Mouse (Mus musculus) splenic B cell, adult 2 months (primary cell): ENCODE measurements around the gene Trf.
"Not testable (repeated sequence)": the region's sequence is repeated elsewhere in the genome, so short reads cannot be mapped to it uniquely, and the experiment has no call there.

Experiments used
- DNase-seq: peaks from one replicate; pipeline ENCODE4 v3.0.0-alpha.2; 2011; ENCODE audit warnings: low read depth, low spot score
- H3K27me3 ChIP-seq: 2 replicates; pipeline ENCODE4 v1.6.1; 2012; ENCODE audit warnings: mild to moderate bottlenecking, low read length, moderate library complexity, mixed read lengths; ENCODE audit not compliant: control insufficient read depth, poor library complexity, insufficient read depth, severe bottlenecking
- H3K36me3 ChIP-seq: 2 replicates; pipeline ENCODE4 v1.6.1; 2012; ENCODE audit warnings: mild to moderate bottlenecking, low read length, moderate library complexity, mixed read lengths; ENCODE audit not compliant: control insufficient read depth, poor library complexity, insufficient read depth, severe bottlenecking

Trf gene

DNA sequence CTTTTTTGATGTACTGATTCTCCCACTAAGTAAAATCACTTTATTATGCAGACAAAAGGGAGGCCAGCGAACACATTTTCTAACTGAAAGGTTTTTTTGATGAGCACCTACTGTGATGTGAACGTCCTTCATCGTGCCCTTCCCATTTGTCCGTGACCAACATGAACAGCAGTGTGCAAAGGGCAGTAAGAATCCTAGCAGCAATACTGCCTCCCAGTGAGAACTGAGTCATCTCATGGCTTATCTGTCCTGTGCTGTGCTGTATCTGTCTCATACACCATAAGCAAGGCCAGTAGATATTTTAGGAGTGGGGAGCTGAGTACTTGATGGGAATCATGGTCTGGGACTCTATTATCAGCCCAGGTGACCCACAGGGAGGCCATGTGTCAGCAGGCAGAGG is 41.8 kb downstream of the Trf start:
- Histone ChIP-seq H3K36me3 (peaks cover 8% of the 10 kb centered on the region; the same call in 1 of the 2 replicates), H3K27me3 (no peaks in the 10 kb centered on the region)
- DNase-seq, result no peak

GRCm38 (mm10) chr9:103186747-103187146 is 43.5 kb downstream of the Trf start:
- H3K36me3 ChIP-seq, result peaks cover 6% of the 10 kb centered on the region; the same call in 1 of the 2 replicates

DNA sequence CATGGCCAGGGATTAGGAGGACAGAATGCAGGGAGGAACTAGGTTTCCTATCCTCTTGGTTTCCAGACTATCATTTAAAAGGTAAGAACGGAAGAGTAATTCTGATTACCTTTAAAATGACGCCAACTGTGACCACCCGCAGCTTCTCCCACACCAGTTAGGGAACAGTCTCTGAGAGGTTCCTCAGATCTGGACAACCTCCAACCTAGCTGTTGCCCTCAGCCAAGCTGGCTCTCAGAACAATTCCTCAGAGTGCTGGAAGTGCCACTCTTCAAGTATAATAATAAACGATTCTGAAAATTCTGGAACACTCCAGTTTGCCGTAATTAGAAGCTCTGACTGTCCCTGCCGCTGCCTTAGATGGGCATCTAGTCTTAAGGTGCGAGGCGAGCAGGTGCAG is 44.3 kb downstream of the Trf start:
- Histone ChIP-seq H3K27me3 (no peaks in the 10 kb centered on the region), H3K36me3 (peaks cover 6% of the 10 kb centered on the region; the same call in 1 of the 2 replicates)
- DNase-seq, result no peak

More at GRCm38 (mm10) chr9:103186747-103187146, 43.5 kb downstream of the Trf start:
- H3K27me3 ChIP-seq, result no peaks in the 10 kb centered on the region
- DNase-seq, result no peak

- DNase-seq, result no peak
- Histone ChIP-seq H3K27me3 (no peaks in the 10 kb centered on the region), H3K36me3 (no peaks in the 10 kb centered on the region; the same call in 1 of the 2 replicates)
Measured at GRCm38 (mm10) chr9:103184855-103185254, 45.4 kb downstream of the Trf start.

DNA sequence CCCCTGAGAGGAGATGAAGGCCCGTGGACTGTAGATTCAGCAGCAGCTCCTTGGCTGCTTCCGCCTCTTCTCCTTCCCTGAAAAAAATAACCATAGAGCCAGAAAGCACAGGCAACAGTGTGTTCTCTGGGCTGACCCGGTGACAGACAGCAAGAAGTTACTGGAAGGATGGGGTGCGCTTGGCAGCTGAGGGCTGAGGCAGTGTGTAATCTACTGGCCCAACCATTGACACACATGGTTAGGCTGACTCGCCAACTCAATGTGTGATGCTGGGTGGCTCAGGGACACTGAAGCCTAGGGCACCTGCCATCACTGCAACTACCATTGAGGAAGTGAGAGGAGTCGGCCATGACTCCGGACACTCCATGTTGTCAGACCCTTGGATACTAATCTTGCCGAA is 48.4 kb downstream of the Trf start:
- Histone ChIP-seq H3K27me3 (no peaks in the 10 kb centered on the region), H3K36me3 (no peaks in the 10 kb centered on the region)
- no peak for DNase-seq

DNA sequence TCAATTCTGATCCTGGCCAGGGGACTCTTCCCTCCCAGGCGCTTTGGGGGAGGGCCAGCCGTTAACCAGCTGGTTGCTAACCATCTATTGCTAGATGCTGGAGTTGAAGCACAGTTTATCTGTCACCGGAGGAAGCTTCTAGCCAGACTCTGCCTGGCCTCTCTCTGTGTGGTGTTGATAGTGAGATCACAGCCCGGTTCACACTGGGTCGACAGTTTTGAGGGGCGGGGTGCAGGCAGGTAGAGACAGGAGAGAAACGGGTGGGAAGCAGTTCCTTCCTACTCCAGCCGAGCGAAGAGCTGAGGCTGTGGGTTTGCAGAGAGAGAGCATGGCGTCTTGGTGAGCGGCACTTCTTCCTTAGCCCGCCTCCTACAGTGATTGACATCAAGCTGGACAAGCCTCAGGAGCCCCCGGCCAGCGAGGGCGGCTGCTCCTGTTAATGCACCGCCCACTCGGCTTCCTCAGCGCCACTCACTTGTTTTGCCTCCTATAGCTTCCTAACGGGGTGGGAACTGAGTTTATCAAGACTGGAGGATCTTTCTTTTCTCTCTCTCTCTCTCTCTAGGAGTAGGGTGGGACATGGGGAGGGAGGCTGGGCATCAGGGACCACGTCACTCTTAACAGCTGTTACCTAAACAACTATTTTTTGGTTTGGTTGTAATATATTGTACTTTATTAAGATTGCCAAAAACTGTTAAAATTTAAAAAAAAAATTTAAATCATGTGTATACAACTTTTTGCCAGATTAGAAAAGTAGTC is 49.3 kb downstream of the Trf start:
- DNase-seq, result peak; percentile 74
- Histone ChIP-seq H3K36me3 (no peaks in the 10 kb centered on the region), H3K27me3 (no peaks in the 10 kb centered on the region)

DNA sequence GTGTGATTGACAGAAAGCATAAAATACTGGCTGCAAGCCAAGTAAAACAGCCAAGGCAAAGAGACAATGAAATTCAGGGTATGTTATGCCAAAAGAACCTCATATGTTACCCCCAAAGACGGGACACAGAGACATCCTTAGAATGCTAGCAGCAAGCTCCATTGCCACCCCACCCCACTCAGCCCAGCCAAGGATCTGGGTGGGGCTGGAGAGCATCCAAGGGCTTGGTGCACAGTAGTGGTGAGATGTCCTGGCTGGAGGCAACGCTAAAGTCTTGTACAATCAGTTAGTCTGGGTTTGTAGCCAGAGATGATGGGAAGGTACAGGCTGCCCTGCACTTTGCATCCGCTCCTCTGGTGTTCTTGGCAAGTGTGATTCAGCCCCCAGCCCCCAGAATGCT is 49.9 kb downstream of the Trf start:
- no peak for DNase-seq
- no peaks in the 10 kb centered on the region for H3K36me3 ChIP-seq
- no peaks in the 10 kb centered on the region for H3K27me3 ChIP-seq

DNA sequence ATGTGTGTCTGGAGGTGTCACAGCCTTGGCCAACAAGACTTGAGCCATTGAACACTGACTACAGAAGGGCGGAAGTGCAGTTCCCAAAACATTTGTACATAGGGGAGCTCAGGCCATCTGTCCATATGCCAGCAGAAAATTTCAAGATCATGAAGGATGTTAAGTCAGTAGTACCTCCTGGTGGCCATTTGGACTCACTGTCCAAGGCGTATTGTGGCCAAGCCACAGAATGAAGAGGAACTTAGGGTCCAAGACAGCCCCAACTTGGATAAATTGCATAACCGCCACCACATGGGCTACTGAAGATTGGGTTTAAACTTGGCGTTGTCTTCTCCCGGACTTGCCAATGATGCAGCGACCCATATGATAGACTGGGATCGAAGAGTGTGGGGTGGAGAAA is 54.6 kb downstream of the Trf start:
- no peak for DNase-seq
- H3K27me3 ChIP-seq, result no peaks in the 10 kb centered on the region
- no peaks in the 10 kb centered on the region for H3K36me3 ChIP-seq

DNA sequence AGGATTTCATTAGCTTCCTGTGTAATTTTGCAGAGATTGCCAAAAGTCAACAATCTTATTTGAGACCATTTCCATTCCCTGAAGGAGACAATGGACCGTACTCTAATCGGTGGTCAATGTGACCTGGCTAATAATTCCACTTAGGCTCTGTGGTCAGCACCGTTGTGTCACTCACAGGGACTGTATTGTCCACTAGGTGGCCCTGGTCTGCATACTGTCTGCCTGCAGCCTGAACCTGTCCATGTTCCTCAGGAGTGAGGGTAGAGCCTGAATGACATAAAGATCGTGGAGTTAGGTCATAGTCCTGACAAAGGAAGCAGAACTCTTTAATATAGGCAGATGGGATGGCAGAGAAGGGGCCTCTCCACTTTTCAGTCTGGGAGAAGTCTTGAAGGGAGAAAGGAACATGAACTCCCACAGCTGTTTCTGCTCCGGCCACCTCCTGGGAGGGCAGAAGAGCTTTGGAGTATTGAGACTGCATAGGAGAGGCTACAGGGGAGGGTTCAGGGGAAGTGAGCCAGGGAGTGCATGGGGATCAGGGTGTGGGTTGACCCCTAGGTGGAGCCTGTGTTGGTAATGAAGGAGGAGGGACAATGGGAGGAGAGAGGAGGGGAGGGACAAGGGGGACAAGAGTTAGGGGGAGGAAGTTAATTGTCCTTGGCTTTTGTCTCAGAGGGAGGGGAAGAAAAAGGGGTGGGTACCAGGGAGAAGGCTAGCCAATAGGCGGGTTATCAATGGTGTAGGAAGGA is 55.3 kb downstream of the Trf start:
- peak; percentile 29 for DNase-seq
- H3K27me3 ChIP-seq, result no peaks in the 10 kb centered on the region
- no peaks in the 10 kb centered on the region for H3K36me3 ChIP-seq

DNA sequence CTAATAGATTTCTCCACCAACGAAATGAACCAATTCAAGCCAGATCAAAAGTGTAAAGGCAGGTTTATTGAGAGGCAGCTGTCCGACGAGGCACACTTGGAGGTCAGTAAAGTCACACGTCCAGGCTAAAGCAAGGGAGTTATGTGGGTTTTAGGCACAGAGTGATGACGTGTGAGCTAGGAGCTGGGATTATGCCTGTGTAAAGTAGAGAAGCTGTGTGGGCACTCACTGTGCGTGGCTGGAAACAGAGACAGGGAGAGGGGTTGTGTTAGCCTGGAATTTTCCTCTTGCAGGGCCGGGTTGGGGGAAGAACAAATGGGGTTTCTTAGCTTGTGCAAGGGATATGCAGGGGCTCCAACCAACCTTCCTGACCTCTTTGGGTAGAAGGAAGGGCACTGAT is 61.5 kb downstream of the Trf start:
- Histone ChIP-seq H3K27me3 (no peaks in the 10 kb centered on the region), H3K36me3 (no peaks in the 10 kb centered on the region)
- DNase-seq, result no peak

DNA sequence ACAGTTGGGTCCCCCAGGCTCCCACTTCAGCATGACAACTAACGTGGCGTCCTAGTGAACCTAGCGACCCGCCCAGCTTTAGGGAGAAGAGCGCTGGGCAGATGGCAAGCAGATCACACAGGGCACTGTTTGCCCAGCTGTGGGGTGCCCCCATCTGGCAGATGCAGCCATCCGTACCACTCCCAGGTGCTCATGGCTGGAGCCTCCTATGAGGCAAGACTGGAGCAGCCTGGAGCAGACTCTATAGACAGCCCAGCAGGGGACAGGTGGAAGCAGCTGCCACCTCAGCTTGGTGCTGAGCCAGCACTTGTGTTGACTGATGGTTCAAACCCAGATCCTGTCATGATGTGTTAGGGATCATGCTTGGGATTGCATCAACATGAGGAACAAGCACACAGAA is 62.2 kb downstream of the Trf start:
- H3K36me3 ChIP-seq, result no peaks in the 10 kb centered on the region
- DNase-seq, result no peak
- H3K27me3 ChIP-seq, result no peaks in the 10 kb centered on the region

- Histone ChIP-seq H3K27me3 (no peaks in the 10 kb centered on the region), H3K36me3 (no peaks in the 10 kb centered on the region)
- no peak for DNase-seq
Measured at GRCm38 (mm10) chr9:103163806-103164205, 66.4 kb downstream of the Trf start.

DNA sequence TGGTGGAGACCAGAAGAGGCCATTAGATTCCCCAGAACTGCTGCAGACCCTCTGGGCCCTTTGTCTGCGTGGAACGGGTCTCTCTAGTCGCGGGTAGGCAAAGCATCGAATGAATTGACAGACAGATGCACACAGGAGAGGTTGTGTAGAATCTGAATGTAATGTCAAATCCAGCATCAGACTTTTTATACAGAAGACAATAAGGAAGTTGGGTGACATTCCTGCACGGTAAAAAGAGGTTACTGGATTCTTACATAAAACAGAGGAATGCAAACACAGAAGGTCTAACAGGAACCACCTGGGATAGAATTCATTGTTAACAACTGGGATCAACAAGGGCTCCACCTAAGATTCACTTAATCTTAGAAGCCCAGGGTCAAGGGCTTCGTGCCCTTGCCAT is 75.1 kb downstream of the Trf start:
- not testable (repeated sequence) for DNase-seq, H3K36me3 ChIP-seq, H3K27me3 ChIP-seq

- H3K36me3 ChIP-seq, result no peaks in the 10 kb centered on the region
- no peaks in the 10 kb centered on the region for H3K27me3 ChIP-seq
- DNase-seq, result no peak
Measured at GRCm38 (mm10) chr9:103154568-103154967, 75.7 kb downstream of the Trf start.
